12 mouse cellular contexts compared by ENCODE assay signal in the genomic region with DNA sequence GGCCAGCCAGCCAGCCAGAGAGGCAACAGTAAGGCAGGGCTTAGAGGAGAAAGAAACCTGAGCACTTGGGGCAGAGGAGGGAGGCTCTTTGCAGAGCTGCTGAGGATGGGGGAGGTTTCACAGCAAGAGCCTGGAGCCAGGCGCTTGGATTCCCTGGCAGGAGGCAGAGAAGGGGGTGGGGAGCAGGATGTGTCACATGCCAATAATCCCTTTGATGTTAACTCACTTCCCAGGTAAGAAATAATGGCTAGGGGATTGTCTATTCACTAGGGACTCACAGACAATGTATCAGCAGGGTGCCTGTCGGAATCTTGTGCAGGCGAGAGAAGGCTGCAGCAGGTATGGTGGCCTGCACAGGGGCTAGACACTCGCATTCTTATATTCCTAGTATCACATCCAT.
DNase-seq lines count a peak whose midpoint lies in the region; ATAC-seq and TF ChIP-seq lines count a peak whose summit lies in the region.
"Had no signal": no experiment of that assay in that cellular context is flagged by ENCODE, and none has a peak within 500 bp of the region (broad histone marks: within the 10 kb centered on the region; RNA-seq: fewer than 3 reads in every experiment).

No protein-coding gene starts in this region.

- ATAC-seq in kidney, postnatal 0 days (replicated peaks; ENCODE audit: low FRiP score, low read depth): peak; percentile 66
- peak; percentile 75 for ATAC-seq in forebrain, embryonic 13.5 days
- peak; percentile 94; the same call in 1 of the 2 replicates for ATAC-seq in limb, embryonic 12.5 days (ENCODE audit: insufficient number of reproducible peaks, insufficient read depth, low FRiP score, low TSS enrichment, low read depth)
- ATAC-seq in neural tube, embryonic 15.5 days (ENCODE audit: low FRiP score): peak; percentile 76; the same call in 1 of the 2 replicates
- ATAC-seq in heart, embryonic 11.5 days (replicated peaks; ENCODE audit: insufficient number of reproducible peaks, low FRiP score, low TSS enrichment): no peak

- no peaks in the 10 kb centered on the region for H3K4me1 ChIP-seq in kidney, postnatal 0 days (replicated peaks; ENCODE audit: insufficient read depth, low read length)
- peaks cover 11% of the 10 kb centered on the region for H3K4me1 ChIP-seq in forebrain, embryonic 13.5 days
- H3K4me1 ChIP-seq in limb, embryonic 12.5 days (replicated peaks): peaks cover 14% of the 10 kb centered on the region
- peaks cover 4% of the 10 kb centered on the region; the same call in 1 of the 2 replicates for H3K4me1 ChIP-seq in neural tube, embryonic 15.5 days
- no peaks in the 10 kb centered on the region for H3K4me1 ChIP-seq in thymus, adult 2 months (replicated peaks; ENCODE audit: control insufficient read depth, insufficient read depth, low read length)
- no peaks in the 10 kb centered on the region for H3K4me1 ChIP-seq in heart, embryonic 11.5 days (ENCODE audit: control insufficient read depth, insufficient read depth, low read length)
- H3K4me1 ChIP-seq: megakaryocyte, embryonic 14.5 days had no signal

- peak; percentile 65 for DNase-seq in kidney, postnatal 0 days (ENCODE audit: low spot score)
- no peak for DNase-seq in kidney, postnatal 14 days
- no peak for DNase-seq in thymus, adult 2 months
- no peak for DNase-seq in thymus, postnatal 36 days
- DNase-seq: cerebellum, adult 2 months; heart, postnatal 14 days; left cerebral cortex, postnatal 4 days had no signal

- 22% methylated on average over 4 of the region's 4 CpGs for WGBS in kidney, postnatal 0 days
- 7% methylated on average over 4 of the region's 4 CpGs for WGBS in forebrain, embryonic 13.5 days
- WGBS in limb, embryonic 12.5 days: 5% methylated on average over 4 of the region's 4 CpGs
- 15% methylated on average over 4 of the region's 4 CpGs for WGBS in neural tube, embryonic 15.5 days
- WGBS in thymus, adult 2 months: 68% methylated on average over 4 of the region's 4 CpGs
- WGBS in heart, embryonic 11.5 days (ENCODE audit: insufficient replicate concordance): 20% methylated on average over 4 of the region's 4 CpGs

- no peaks in the 10 kb centered on the region for H3K9me3 ChIP-seq in kidney, postnatal 0 days (replicated peaks; ENCODE audit: low read length)
- no peaks in the 10 kb centered on the region for H3K9me3 ChIP-seq in forebrain, embryonic 13.5 days (replicated peaks)
- H3K9me3 ChIP-seq in limb, embryonic 12.5 days: no peaks in the 10 kb centered on the region
- H3K9me3 ChIP-seq in neural tube, embryonic 15.5 days (replicated peaks): no peaks in the 10 kb centered on the region
- H3K9me3 ChIP-seq in heart, embryonic 11.5 days (replicated peaks; ENCODE audit: control insufficient read depth, low read length): no peaks in the 10 kb centered on the region

- H3K4me2 ChIP-seq in kidney, postnatal 0 days (ENCODE audit: low read length): no peak overlapping the region
- peak overlapping the region; percentile 22 for H3K4me2 ChIP-seq in forebrain, embryonic 13.5 days
- peak overlapping the region; percentile 47 for H3K4me2 ChIP-seq in limb, embryonic 12.5 days
- H3K4me2 ChIP-seq in neural tube, embryonic 15.5 days: peak overlapping the region; percentile 28
- no peak overlapping the region for H3K4me2 ChIP-seq in heart, embryonic 11.5 days

- H3K4me3 ChIP-seq in kidney, postnatal 0 days (replicated peaks; ENCODE audit: low read depth, low read length): no peak overlapping the region
- no peak overlapping the region for H3K4me3 ChIP-seq in forebrain, embryonic 13.5 days
- H3K4me3 ChIP-seq in limb, embryonic 12.5 days (replicated peaks): no peak overlapping the region
- no peak overlapping the region for H3K4me3 ChIP-seq in neural tube, embryonic 15.5 days (replicated peaks)
- no peak overlapping the region for H3K4me3 ChIP-seq in thymus, adult 2 months (ENCODE audit: control insufficient read depth, insufficient read depth, low read length)
- no peak overlapping the region for H3K4me3 ChIP-seq in heart, embryonic 11.5 days (ENCODE audit: low read depth, low read length)
- H3K4me3 ChIP-seq: megakaryocyte, embryonic 14.5 days had no signal

- no peaks in the 10 kb centered on the region for H3K27me3 ChIP-seq in kidney, postnatal 0 days (ENCODE audit: insufficient read depth, low read length)
- H3K27me3 ChIP-seq in forebrain, embryonic 13.5 days: no peaks in the 10 kb centered on the region
- no peaks in the 10 kb centered on the region for H3K27me3 ChIP-seq in limb, embryonic 12.5 days
- no peaks in the 10 kb centered on the region for H3K27me3 ChIP-seq in neural tube, embryonic 15.5 days (replicated peaks)
- no peaks in the 10 kb centered on the region for H3K27me3 ChIP-seq in thymus, adult 2 months (ENCODE audit: control insufficient read depth, insufficient read depth, low read length)
- H3K27me3 ChIP-seq in heart, embryonic 11.5 days (ENCODE audit: control insufficient read depth, insufficient read depth, low read length): no peaks in the 10 kb centered on the region
- H3K27me3 ChIP-seq: megakaryocyte, embryonic 14.5 days had no signal

- no peak overlapping the region for H3K9ac ChIP-seq in kidney, postnatal 0 days (ENCODE audit: low read depth, low read length)
- no peak overlapping the region for H3K9ac ChIP-seq in forebrain, embryonic 13.5 days
- no peak overlapping the region for H3K9ac ChIP-seq in limb, embryonic 12.5 days (replicated peaks)
- H3K9ac ChIP-seq in neural tube, embryonic 15.5 days (replicated peaks): no peak overlapping the region
- H3K9ac ChIP-seq in heart, embryonic 11.5 days (ENCODE audit: low read depth, low read length): no peak overlapping the region

- H3K36me3 ChIP-seq in kidney, postnatal 0 days (ENCODE audit: insufficient read depth, low read length): no peaks in the 10 kb centered on the region
- no peaks in the 10 kb centered on the region for H3K36me3 ChIP-seq in forebrain, embryonic 13.5 days (ENCODE audit: poor library complexity, severe bottlenecking)
- H3K36me3 ChIP-seq in limb, embryonic 12.5 days: no peaks in the 10 kb centered on the region
- no peaks in the 10 kb centered on the region for H3K36me3 ChIP-seq in neural tube, embryonic 15.5 days
- no peaks in the 10 kb centered on the region for H3K36me3 ChIP-seq in thymus, adult 2 months (ENCODE audit: control insufficient read depth, insufficient read depth, low read length)
- H3K36me3 ChIP-seq in heart, embryonic 11.5 days (ENCODE audit: control insufficient read depth, insufficient read depth, low read length): no peaks in the 10 kb centered on the region

- no peak for TF ChIP-seq POLR2A in thymus, adult 2 months (IDR thresholded peaks at IDR 0.05; ENCODE audit: control insufficient read depth, extremely low read depth, insufficient read depth, low read length, poor library complexity)

- TF ChIP-seq CTCF in kidney, postnatal 0 days (IDR thresholded peaks at IDR 0.05; ENCODE audit: low read depth): no peak
- no peak for TF ChIP-seq CTCF in thymus, adult 2 months (IDR thresholded peaks at IDR 0.05; ENCODE audit: borderline replicate concordance, control insufficient read depth, extremely low read depth, insufficient read depth, low read length, poor library complexity)

- H3K27ac ChIP-seq in kidney, postnatal 0 days: no peak overlapping the region
- H3K27ac ChIP-seq in forebrain, embryonic 13.5 days: no peak overlapping the region
- peak overlapping the region; percentile 57 for H3K27ac ChIP-seq in limb, embryonic 12.5 days
- H3K27ac ChIP-seq in neural tube, embryonic 15.5 days (replicated peaks): no peak overlapping the region
- no peak overlapping the region for H3K27ac ChIP-seq in thymus, adult 2 months (ENCODE audit: control insufficient read depth, insufficient read depth, low read length)
- no peak overlapping the region for H3K27ac ChIP-seq in heart, embryonic 11.5 days (ENCODE audit: low read depth, low read length)

Comparison
In these comparisons a context has a peak if more than half of its experiments do, and no peak if none do; other contexts are left out.
1. H3K4me2 ChIP-seq: peak in forebrain, embryonic 13.5 days (single experiment), limb, embryonic 12.5 days (single experiment) and neural tube, embryonic 15.5 days (single experiment); none in kidney, postnatal 0 days (single experiment) and heart, embryonic 11.5 days (single experiment).